Mouse (Mus musculus): ENCODE results near the gene Gm21885. TPM values are rescaled to one million over a fixed set of nuclear protein-coding genes. Genes with fewer than 3 reads are reported as not detected.

Gene Gm21885
- polyA plus RNA-seq, 1 experiment from 2014 or later, result 0.48 TPM

DNA sequence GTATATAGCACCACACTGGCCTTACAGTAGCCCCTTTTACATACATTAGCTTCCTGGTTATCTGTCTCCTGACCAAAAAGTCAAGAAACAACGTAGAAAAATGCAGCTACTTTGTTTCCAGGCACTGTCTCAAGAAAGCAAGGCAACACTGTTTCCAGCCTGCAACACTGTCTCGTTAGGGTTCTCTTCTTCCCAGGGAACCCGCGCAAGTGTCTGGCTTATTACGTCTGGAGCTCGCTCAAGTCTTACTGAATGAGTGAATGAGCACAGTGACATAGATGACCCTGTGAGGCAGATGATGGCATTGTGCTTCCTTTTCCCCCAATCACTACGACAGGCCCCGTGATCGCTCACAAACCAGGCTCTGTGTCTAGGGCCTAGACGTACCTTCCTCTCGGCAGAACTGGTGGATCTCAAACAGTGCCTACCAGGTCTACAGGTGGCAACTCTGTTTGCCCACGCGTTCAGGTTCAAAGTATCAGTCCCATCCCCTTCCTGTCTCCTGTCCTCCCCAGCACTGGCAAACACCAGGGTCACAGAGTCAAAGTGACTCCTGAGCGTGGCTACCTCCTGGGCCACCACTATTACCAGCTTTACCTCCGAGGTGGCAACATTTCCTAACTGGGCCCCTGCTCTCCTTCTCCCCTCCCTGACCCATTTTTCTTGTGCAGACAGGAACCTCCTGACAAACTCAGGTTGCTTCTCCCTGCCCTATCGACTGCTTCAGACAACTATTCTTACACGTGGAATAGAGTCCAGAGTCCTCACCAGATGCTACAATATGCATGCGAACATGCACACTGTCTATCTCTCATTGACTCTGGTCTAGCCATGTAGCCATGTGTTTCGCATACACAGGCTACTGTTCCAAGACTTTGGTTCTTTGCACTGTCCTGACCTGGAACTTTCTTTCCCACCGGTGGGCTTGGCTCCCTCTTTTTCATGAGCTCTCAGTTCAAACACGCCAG, 8.4 kb upstream of the Gm21885 start:
- Histone ChIP-seq H3K4me1 (peaks cover 6% of the 10 kb centered on the region; the same call in 1 of the 2 replicates), H3K4me3 (no peak overlapping the region), H3K9ac (no peak overlapping the region), H3K36me3 (no peaks in the 10 kb centered on the region), H3K27ac (no peak overlapping the region), H3K9me3 (replicated peaks) (no peaks in the 10 kb centered on the region), H3K4me2 (replicated peaks) (no peak overlapping the region), H3K27me3 (no peaks in the 10 kb centered on the region)
- no peak for ATAC-seq (ENCODE audit: low FRiP score)
- WGBS, result 90% methylated on average over 21 of the region's 21 CpGs

- H3K4me2 ChIP-seq (replicated peaks), result no peak overlapping the region
- no peaks in the 10 kb centered on the region for H3K9me3 ChIP-seq (replicated peaks)
- no peak overlapping the region for H3K27ac ChIP-seq
- WGBS, result 91% methylated on average over 10 of the region's 10 CpGs
- H3K9ac ChIP-seq, result no peak overlapping the region
- H3K27me3 ChIP-seq, result no peaks in the 10 kb centered on the region
- no peak overlapping the region for H3K4me3 ChIP-seq
- ATAC-seq (ENCODE audit: low FRiP score), result no peak
- no peaks in the 10 kb centered on the region for H3K36me3 ChIP-seq
- H3K4me1 ChIP-seq, result peaks cover 6% of the 10 kb centered on the region; the same call in 1 of the 2 replicates
Measured at GRCm38 (mm10) chr11:94274206-94274867, 7.3 kb upstream of the Gm21885 start.

DNA sequence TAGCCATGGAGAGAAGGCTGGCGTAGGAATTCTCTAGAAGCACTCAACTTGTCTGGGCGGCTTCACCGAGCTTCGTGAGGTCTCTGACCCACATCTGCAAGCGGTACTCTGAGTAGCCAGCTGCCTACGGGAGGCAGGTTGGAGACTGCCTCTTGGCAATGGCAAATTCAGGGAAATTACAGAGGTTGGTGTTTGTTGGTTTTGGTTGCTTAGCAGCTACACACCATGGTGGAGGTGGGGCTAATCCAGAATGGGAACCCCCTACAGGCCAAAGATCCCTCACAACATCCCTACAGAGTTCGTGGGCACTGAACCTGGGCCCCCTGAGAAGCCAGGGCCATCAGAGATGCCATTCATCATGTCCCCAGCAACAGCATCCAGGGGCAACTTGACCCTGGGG, 6.4 kb upstream of the Gm21885 start:
- Histone ChIP-seq H3K36me3 (no peaks in the 10 kb centered on the region), H3K27me3 (no peaks in the 10 kb centered on the region), H3K9me3 (replicated peaks) (no peaks in the 10 kb centered on the region), H3K4me3 (no peak overlapping the region), H3K4me1 (peaks cover 6% of the 10 kb centered on the region; the same call in 1 of the 2 replicates), H3K4me2 (replicated peaks) (no peak overlapping the region), H3K27ac (no peak overlapping the region), H3K9ac (no peak overlapping the region)
- ATAC-seq (ENCODE audit: low FRiP score), result no peak
- WGBS, result 82% methylated on average over 7 of the region's 7 CpGs

DNA sequence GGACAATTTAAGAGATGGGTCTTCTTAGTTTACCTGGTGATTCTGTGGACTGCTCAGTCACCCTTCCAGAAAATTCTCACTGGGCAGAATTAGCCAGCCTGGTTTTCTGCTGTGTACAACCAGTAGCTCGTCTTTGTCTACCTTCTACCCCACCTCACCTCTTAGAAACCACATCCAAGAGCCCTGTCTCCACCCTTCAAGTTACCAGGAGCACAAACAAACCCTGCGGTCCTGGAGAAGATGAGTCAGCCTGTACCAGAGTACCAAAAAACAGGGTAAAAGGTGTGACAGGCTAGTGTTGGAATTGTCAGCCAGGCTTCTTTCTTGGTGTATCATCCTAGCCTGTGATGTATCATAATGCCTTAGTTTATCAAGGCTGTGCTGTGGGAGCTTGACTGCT, 6.0 kb upstream of the Gm21885 start:
- Histone ChIP-seq H3K4me1 (peaks cover 8% of the 10 kb centered on the region; the same call in 1 of the 2 replicates), H3K27me3 (no peaks in the 10 kb centered on the region), H3K4me2 (replicated peaks) (no peak overlapping the region), H3K4me3 (no peak overlapping the region), H3K9me3 (replicated peaks) (no peaks in the 10 kb centered on the region), H3K27ac (no peak overlapping the region), H3K36me3 (no peaks in the 10 kb centered on the region), H3K9ac (no peak overlapping the region)
- ATAC-seq (ENCODE audit: low FRiP score), result no peak
- 84% methylated on average over 2 of the region's 2 CpGs for whole genome bisulfite sequencing

GRCm38 (mm10) chr11:94276869-94277337, 4.8 kb upstream of the Gm21885 start:
- peak overlapping the region; percentile 47 for H3K9ac ChIP-seq
- H3K36me3 ChIP-seq, result 0 out of 2 replicates have a peak, but pooled peaks cover 4% of the 10 kb centered on the region
- H3K27ac ChIP-seq, result no peak overlapping the region
- no peaks in the 10 kb centered on the region for H3K9me3 ChIP-seq (replicated peaks)
- 7% methylated on average over 20 of the region's 20 CpGs for WGBS
- H3K4me2 ChIP-seq (replicated peaks), result peak overlapping the region; percentile 50
- peaks cover 12% of the 10 kb centered on the region; the same call in 1 of the 2 replicates for H3K4me1 ChIP-seq
- peak overlapping the region; percentile 22 for H3K4me3 ChIP-seq
- H3K27me3 ChIP-seq, result no peaks in the 10 kb centered on the region
- ATAC-seq (ENCODE audit: low FRiP score), result peak; percentile 64

- Histone ChIP-seq H3K36me3 (peaks cover 34% of the 10 kb centered on the region), H3K9ac (no peak overlapping the region), H3K27me3 (no peaks in the 10 kb centered on the region), H3K4me3 (no peak overlapping the region), H3K4me1 (peaks cover 8% of the 10 kb centered on the region; the same call in 1 of the 2 replicates), H3K4me2 (replicated peaks) (no peak overlapping the region), H3K9me3 (replicated peaks) (no peaks in the 10 kb centered on the region), H3K27ac (no peak overlapping the region)
- WGBS, result 62% methylated on average over 5 of the region's 5 CpGs
- no peak for ATAC-seq (ENCODE audit: low FRiP score)
Measured at GRCm38 (mm10) chr11:94282291-94282690, 618 bp downstream of the Gm21885 start.

- Histone ChIP-seq H3K4me2 (replicated peaks) (no peak overlapping the region), H3K9me3 (replicated peaks) (no peaks in the 10 kb centered on the region), H3K27me3 (no peaks in the 10 kb centered on the region), H3K9ac (no peak overlapping the region), H3K4me3 (no peak overlapping the region), H3K36me3 (peaks cover 46% of the 10 kb centered on the region), H3K4me1 (0 out of 2 replicates have a peak, but pooled peaks cover 7% of the 10 kb centered on the region), H3K27ac (no peak overlapping the region)
- 92% methylated on average over 6 of the region's 6 CpGs for WGBS
- ATAC-seq (ENCODE audit: low FRiP score), result no peak
Measured at GRCm38 (mm10) chr11:94283536-94284099, 1.9 kb downstream of the Gm21885 start.

DNA sequence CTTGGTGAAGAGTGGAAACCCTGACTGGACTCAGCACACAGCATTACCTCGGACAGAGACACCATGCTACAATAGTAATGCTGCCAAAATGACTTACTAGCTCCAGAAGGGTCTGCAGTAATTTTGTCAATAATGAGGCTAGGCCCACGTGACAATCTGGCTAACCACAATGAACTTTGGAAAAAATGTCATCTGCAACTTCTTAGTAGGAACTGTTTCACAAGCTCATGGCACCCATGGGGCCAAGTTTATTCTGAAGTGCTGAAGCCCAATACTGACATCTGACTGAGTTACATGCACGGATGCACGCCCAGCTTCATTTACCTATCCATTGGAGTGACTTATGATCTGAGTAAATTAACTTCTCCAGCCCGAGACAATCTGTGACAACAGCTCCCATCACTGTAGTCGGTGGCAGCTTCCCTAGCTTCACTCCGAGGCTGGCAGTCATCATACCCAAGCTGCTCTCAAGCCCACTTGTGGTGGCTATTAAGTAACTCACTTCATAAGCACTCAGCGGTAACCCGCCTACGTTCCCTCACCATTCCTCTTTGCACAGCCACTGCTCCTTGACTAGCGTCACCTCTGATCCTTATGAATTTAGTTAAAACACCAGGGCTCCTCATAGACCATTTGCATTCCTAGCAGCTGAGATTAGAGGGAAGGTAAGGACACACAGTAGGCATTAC, 4.4 kb downstream of the Gm21885 start:
- no peak overlapping the region for H3K4me3 ChIP-seq
- H3K9me3 ChIP-seq (replicated peaks), result no peaks in the 10 kb centered on the region
- no peak overlapping the region for H3K4me2 ChIP-seq (replicated peaks)
- no peaks in the 10 kb centered on the region for H3K27me3 ChIP-seq
- peaks cover 69% of the 10 kb centered on the region for H3K36me3 ChIP-seq
- no peak for ATAC-seq (ENCODE audit: low FRiP score)
- 94% methylated on average over 11 of the region's 11 CpGs for WGBS
- 0 out of 2 replicates have a peak, but pooled peaks cover 3% of the 10 kb centered on the region for H3K4me1 ChIP-seq
- H3K27ac ChIP-seq, result no peak overlapping the region
- no peak overlapping the region for H3K9ac ChIP-seq

- Histone ChIP-seq H3K27ac (no peak overlapping the region), H3K4me1 (no peaks in the 10 kb centered on the region), H3K9me3 (replicated peaks) (no peaks in the 10 kb centered on the region), H3K36me3 (peaks cover 74% of the 10 kb centered on the region), H3K4me2 (replicated peaks) (no peak overlapping the region), H3K27me3 (no peaks in the 10 kb centered on the region), H3K4me3 (no peak overlapping the region), H3K9ac (no peak overlapping the region)
- no peak for ATAC-seq (ENCODE audit: low FRiP score)
- 95% methylated on average over 5 of the region's 5 CpGs for WGBS
Measured at GRCm38 (mm10) chr11:94287105-94287504, 5.4 kb downstream of the Gm21885 start.

GRCm38 (mm10) chr11:94290062-94290740, 8.5 kb downstream of the Gm21885 start:
- Histone ChIP-seq H3K4me3 (no peak overlapping the region), H3K9ac (no peak overlapping the region), H3K27ac (no peak overlapping the region), H3K36me3 (peaks cover 80% of the 10 kb centered on the region), H3K4me1 (no peaks in the 10 kb centered on the region), H3K4me2 (replicated peaks) (no peak overlapping the region), H3K27me3 (no peaks in the 10 kb centered on the region), H3K9me3 (replicated peaks) (no peaks in the 10 kb centered on the region)
- 90% methylated on average over 10 of the region's 10 CpGs for WGBS
- no peak for ATAC-seq (ENCODE audit: low FRiP score)
